Comparison of ENCODE assay signal across 17 mouse cellular contexts in genomic region chr8:4230612-4231351, GRCm38 (mm10). TPM values are rescaled to one million over a fixed set of nuclear protein-coding genes. Genes with fewer than 3 reads are reported as not detected.
DNase-seq lines count a peak whose midpoint lies in the region; ATAC-seq lines count a peak whose summit lies in the region.
"Had no signal": no experiment of that assay in that cellular context is flagged by ENCODE, and none has a peak within 500 bp of the region (broad histone marks: within the 10 kb centered on the region; RNA-seq: fewer than 3 reads in every experiment).

No protein-coding gene starts in this region.

- DNase-seq in adrenal gland, adult 8-10 months, result peak; percentile 14
- no peak for DNase-seq in adrenal gland, postnatal 10 days
- DNase-seq in urinary bladder, postnatal 25 days (ENCODE audit: low spot score), result peak; percentile 48
- no peak for DNase-seq in urinary bladder, postnatal 4 days (ENCODE audit: low spot score in 2 of 2)
- peak; percentile 65 for DNase-seq in lung, postnatal 25 days (ENCODE audit: low spot score)
- DNase-seq in cerebellum, postnatal 36 days, result no peak
- DNase-seq in left cerebral cortex, postnatal 4 days, result no peak
- DNase-seq: adrenal gland, postnatal 25 days; heart, postnatal 14 days; kidney, adult 9 months; right cerebral cortex, postnatal 14 days had no signal

- no peak for ATAC-seq in megakaryocyte, adult 5-6 weeks (ENCODE audit: poor library complexity, severe bottlenecking)
- ATAC-seq: forebrain, embryonic 16.5 days; hindbrain, embryonic 16.5 days had no signal

- intact Hi-C loops in left cerebral cortex, postnatal 4 days (cut with DNase I), result no loop called here

RNA-seq across cellular contexts. Expression of gene Lrrc8e, which starts 4.2 kb away (rescaled TPM):
- 10 to 100 TPM; 27.4 to 59.1 (median 32.8) TPM for total RNA-seq in adrenal gland, adult 8-10 months (2022)
- 1 to 10 TPM; 8.5 to 8.6 TPM for total RNA-seq in adrenal gland, postnatal 10 days (2021)
- not detected in 2 replicates for total RNA-seq in megakaryocyte, adult 5-6 weeks (2015)
- not detected in 2 replicates for total RNA-seq in megakaryocyte, adult 5-6 weeks (2017)
- not detected for total RNA-seq in left cerebral cortex, postnatal 4 days (2021)
- total RNA-seq: left cerebral cortex, postnatal 36 days had no signal

RNA-seq across cellular contexts. Expression of gene Map2k7, which starts 7.8 kb away (rescaled TPM):
- 100 to 1,000 TPM in 3 of 4 experiments, 10 to 100 TPM in 1; 90.9 to 127 (median 124) TPM for total RNA-seq in adrenal gland, adult 8-10 months (2022)
- total RNA-seq in adrenal gland, postnatal 10 days (2021), result 10 to 100 TPM; 78.2 to 79.0 TPM
- total RNA-seq in megakaryocyte, adult 5-6 weeks (2015), result 24.6 and 32.4 TPM in 2 replicates
- 27.1 and 32.4 TPM in 2 replicates for total RNA-seq in megakaryocyte, adult 5-6 weeks (2017)
- 10 to 100 TPM; 62.9 to 65.4 TPM for total RNA-seq in left cerebral cortex, postnatal 4 days (2021)

RNA-seq across cellular contexts. Expression of gene Gm49320, which starts 7.9 kb away (rescaled TPM):
- 1 to 10 TPM; 1.0 to 7.5 (median 3.6) TPM for total RNA-seq in adrenal gland, adult 8-10 months (2022)
- 1 to 10 TPM in 1 of 2 experiments, not detected in 1; 2.4 TPM for total RNA-seq in adrenal gland, postnatal 10 days (2021)
- not detected in 2 replicates for total RNA-seq in megakaryocyte, adult 5-6 weeks (2015)
- total RNA-seq in megakaryocyte, adult 5-6 weeks (2017), result 0.12 TPM in 1 of 2 replicates, not detected in the other
- under 1 TPM in 1 of 2 experiments, not detected in 1; 0.74 TPM for total RNA-seq in left cerebral cortex, postnatal 4 days (2021)
- total RNA-seq: gastrocnemius, adult 8-10 months had no signal

RNA-seq across cellular contexts. Expression of gene Prr36, which starts 13.5 kb away (rescaled TPM):
- 10 to 100 TPM in 2 of 4 experiments, 1 to 10 TPM in 2; 5.8 to 12.8 (median 9.8) TPM for total RNA-seq in adrenal gland, adult 8-10 months (2022)
- 1 to 10 TPM; 2.6 to 4.2 TPM for total RNA-seq in adrenal gland, postnatal 10 days (2021)
- total RNA-seq in megakaryocyte, adult 5-6 weeks (2015), result 0.09 and 0.14 TPM in 2 replicates
- not detected in 2 replicates for total RNA-seq in megakaryocyte, adult 5-6 weeks (2017)
- total RNA-seq in left cerebral cortex, postnatal 4 days (2021), result 100 to 1,000 TPM; 108 to 109 TPM
- total RNA-seq: gastrocnemius, adult 8-10 months; heart, adult 8-10 months had no signal

RNA-seq across cellular contexts. Expression of gene Tgfbr3l, which starts 17.2 kb away (rescaled TPM):
- 10 to 100 TPM in 3 of 4 experiments, 1 to 10 TPM in 1; 8.9 to 50.3 (median 28.2) TPM for total RNA-seq in adrenal gland, adult 8-10 months (2022)
- total RNA-seq in adrenal gland, postnatal 10 days (2021), result 10 to 100 TPM; 10.5 to 20.2 TPM
- total RNA-seq in megakaryocyte, adult 5-6 weeks (2015), result 1.5 and 2.1 TPM in 2 replicates
- total RNA-seq in megakaryocyte, adult 5-6 weeks (2017), result 0.44 and 2.5 TPM in 2 replicates
- 10 to 100 TPM in 1 of 2 experiments, 1 to 10 TPM in 1; 8.7 to 12.9 TPM for total RNA-seq in left cerebral cortex, postnatal 4 days (2021)

Comparison
In these comparisons a context has a peak if more than half of its experiments do, and no peak if none do; other contexts are left out.
1. DNase-seq: peak in adrenal gland, adult 8-10 months (single experiment), urinary bladder, postnatal 25 days (single experiment) and lung, postnatal 25 days (single experiment); none in adrenal gland, postnatal 10 days (single experiment), urinary bladder, postnatal 4 days (0 of 2), cerebellum, postnatal 36 days (0 of 2) and left cerebral cortex, postnatal 4 days (single experiment).
2. RNA of gene Lrrc8e, which starts 4.2 kb away (total RNA-seq): 27.4 to 59.1 TPM in adrenal gland, adult 8-10 months and 8.5 to 8.6 TPM in adrenal gland, postnatal 10 days; not detected in megakaryocyte, adult 5-6 weeks and not detected in left cerebral cortex, postnatal 4 days; every median in the first group is over 4 times any median in the second.